Mouse (Mus musculus) thymus, adult 2 months (tissue): Measurements from ENCODE around the gene Apbb2.

Experiments used
- CTCF ChIP-seq: fragments of 200-500 bp; IDR thresholded peaks from 2 replicates; pipeline ENCODE4 v1.5.1; 2012; ENCODE audit warnings: mild to moderate bottlenecking, control low read depth, low read length, moderate library complexity, borderline replicate concordance; ENCODE audit not compliant: control insufficient read depth, poor library complexity, insufficient read depth; ENCODE audit errors: extremely low read depth
- POLR2A ChIP-seq: fragments of 200-500 bp; IDR thresholded peaks from 2 replicates; pipeline ENCODE4 v1.6.1; 2012; ENCODE audit warnings: mild to moderate bottlenecking, low read length, control low read depth, moderate library complexity; ENCODE audit not compliant: control insufficient read depth, poor library complexity, insufficient read depth; ENCODE audit errors: extremely low read depth

GRCm38 (mm10) chr5:66532827-66533226, 85.8 kb downstream of the Apbb2 start:
- no peak for TF ChIP-seq POLR2A
- no peak for TF ChIP-seq CTCF
